ENCODE assay signal across 8 mouse cellular contexts in genomic region chr1:126656246-126656645, GRCm38 (mm10).
DNase-seq lines count a peak whose midpoint lies in the region.

No protein-coding gene starts in this region.

- DNase-seq in brain, adult 2 months (ENCODE audit: low read depth, low spot score) = peak; percentile 96
- DNase-seq in cerebellum, adult 18-20 months = peak; percentile 62 to 69
- peak; percentile 29 to 47 for DNase-seq in heart, adult 9 months (ENCODE audit: low spot score in 2 of 2)
- DNase-seq in left cerebral cortex, adult 9 months (ENCODE audit: low spot score in 2 of 2) = peak; percentile 59 to 83
- DNase-seq in spleen, adult 12 weeks (ENCODE audit: low spot score) = no peak
- DNase-seq in MN1 (ENCODE audit: low spot score) = no peak
- no peak for DNase-seq in adrenal gland, adult 8-10 months
- no peak for DNase-seq in neural tube, embryonic 10.5 days (ENCODE audit: extremely low spot score, low spot score)

Comparison
In these comparisons a context has a peak if more than half of its experiments do, and no peak if none do; other contexts are left out.
1. DNase-seq: peak in brain, adult 2 months (single experiment), cerebellum, adult 18-20 months (2 of 2), heart, adult 9 months (2 of 2) and left cerebral cortex, adult 9 months (2 of 2); none in spleen, adult 12 weeks (single experiment), MN1 (single experiment), adrenal gland, adult 8-10 months (single experiment) and neural tube, embryonic 10.5 days (single experiment).